Mouse (Mus musculus): ENCODE results near the gene Tbcb.
A peak's percentile ranks its signal among the peaks of the same experiment; 100 is the strongest.
"Not testable (repeated sequence)": the region's sequence is repeated elsewhere in the genome, so short reads cannot be mapped to it uniquely, and the experiment has no call there.

The Tbcb gene

DNA sequence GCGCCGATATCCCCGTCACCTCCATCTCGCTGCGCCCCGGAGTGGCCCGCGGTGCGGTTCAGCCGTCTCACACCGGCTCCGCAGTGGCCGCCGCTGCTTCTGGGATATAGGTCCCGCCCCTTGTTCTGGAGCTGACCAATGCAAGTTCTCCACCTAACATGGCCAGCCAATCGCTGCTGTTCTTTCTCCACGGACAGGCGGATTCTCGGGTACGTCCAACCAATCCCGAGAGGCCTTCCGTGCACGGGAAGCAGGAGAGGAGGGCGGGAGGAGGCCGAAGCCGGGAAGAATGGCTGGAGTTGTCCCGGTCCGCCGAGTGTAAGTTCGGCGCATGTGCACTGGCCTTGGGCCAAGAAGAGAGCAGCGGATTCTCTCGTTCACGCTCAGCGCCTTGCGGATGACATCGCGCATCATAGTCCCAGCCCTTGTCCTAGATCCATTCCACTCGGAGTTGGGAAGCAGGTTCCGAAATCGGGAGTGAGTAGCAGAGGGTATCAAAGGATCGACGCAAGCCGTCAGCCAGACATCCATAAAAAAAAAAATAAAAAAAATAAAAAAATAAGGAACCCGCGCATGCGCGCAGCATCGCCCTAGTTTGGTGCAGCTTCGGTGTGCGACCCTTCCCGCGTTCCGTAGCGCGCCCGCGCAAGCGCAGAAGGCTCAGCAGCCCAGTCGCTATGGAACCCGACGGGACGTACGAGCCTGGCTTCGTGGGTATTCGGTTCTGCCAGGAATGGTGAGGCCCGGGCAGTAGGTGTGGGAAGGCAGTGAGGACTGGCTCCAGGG, at the start of gene Tbcb, which contains the start of gene Polr2i:
TSS of gene Tbcb (minus strand) at position 604 of the 786 bp plus-strand sequence.
TSS of gene Polr2i (plus strand) at position 280 of the 786 bp plus-strand sequence.
- peak; percentile 95 to 96 for DNase-seq (ENCODE audit: low spot score in 2 of 2)

GRCm38 (mm10) chr7:30281522-30281921, 49.5 kb upstream of the Tbcb start:
- no peak for DNase-seq (ENCODE audit: low spot score in 2 of 2)

GRCm38 (mm10) chr7:30280670-30281138, 48.6 kb upstream of the Tbcb start:
- peak; percentile 75 to 83 for DNase-seq (ENCODE audit: low spot score in 2 of 2)

GRCm38 (mm10) chr7:30279951-30280669, 48.0 kb upstream of the Tbcb start, which contains the start of the genes Thap8 and Wdr62:
Thap8 (plus strand) TSS chr7:30280094.
Wdr62 (minus strand) TSS chr7:30280419.
- peak; percentile 90 to 93 for DNase-seq (ENCODE audit: low spot score in 2 of 2)

GRCm38 (mm10) chr7:30279536-30279935, 47.5 kb upstream of the Tbcb start:
- no peak for DNase-seq (ENCODE audit: low spot score in 2 of 2)

DNA sequence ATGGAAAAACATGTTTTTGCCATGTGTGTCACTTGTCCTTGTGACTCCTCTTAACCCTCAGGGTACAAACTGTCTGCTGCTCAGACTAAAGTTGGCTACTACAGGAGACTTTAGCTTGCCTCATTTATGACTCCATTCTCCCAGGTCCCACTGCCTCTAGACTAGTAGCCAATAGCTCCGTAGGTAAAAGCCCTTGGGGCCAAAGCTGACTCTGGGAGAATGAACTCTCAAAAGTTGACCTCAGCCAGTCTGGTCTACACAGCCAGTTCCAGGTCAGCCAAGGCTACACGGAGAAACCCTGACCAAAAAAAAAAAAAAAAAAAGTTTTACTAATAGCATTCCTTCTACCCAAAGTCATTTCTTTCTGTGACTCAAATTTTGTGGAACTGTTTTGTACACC, 46.8 kb upstream of the Tbcb start:
- DNase-seq (ENCODE audit: low spot score in 2 of 2) = no peak

GRCm38 (mm10) chr7:30274383-30274782, 42.3 kb upstream of the Tbcb start:
- DNase-seq (ENCODE audit: low spot score in 2 of 2) = no peak

- no peak for DNase-seq (ENCODE audit: low spot score in 2 of 2)
Measured at GRCm38 (mm10) chr7:30269641-30270040, 37.6 kb upstream of the Tbcb start.

DNA sequence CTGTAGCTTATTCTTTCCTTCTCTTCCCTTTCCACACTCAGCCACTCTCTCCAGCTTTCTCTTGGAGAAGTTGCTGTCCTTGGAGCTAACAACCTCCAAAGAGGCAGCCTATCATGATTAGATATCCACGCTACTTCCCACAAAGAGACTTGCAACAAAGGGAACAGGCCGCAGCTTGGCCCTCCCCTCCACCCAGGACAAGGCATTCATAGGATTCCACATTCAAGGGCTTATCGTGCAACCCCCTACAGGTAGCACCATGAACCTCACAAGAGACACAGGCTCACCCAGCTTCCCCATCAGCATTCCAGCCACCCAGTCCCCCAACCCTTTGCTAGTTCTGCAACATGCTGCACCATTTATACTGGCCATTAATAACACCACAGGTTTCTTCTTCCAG, 34.7 kb upstream of the Tbcb start:
- no peak for DNase-seq (ENCODE audit: low spot score in 2 of 2)

DNA sequence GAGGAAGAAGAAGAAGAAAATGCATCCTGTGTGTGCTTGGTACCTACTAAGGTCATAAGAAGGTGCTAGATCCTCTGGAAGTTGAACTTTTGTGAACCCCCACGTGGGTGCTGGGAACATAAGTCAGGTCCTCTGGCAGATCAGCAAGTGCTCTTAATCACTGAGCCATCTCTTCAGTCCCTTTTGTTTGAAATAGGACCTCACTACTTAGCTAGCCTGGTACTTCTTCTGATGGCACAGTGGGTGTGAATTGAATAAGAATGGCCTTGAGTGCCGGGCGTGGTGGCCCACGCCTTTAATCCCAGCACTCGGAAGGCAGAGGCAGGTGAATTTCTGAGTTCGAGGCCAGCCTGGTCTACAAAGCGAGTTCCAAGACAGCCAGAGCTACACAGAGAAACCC, 33.9 kb upstream of the Tbcb start:
- no peak for DNase-seq (ENCODE audit: low spot score in 2 of 2)

GRCm38 (mm10) chr7:30265531-30265930, 33.5 kb upstream of the Tbcb start:
- DNase-seq (ENCODE audit: low spot score in 2 of 2) = no peak

GRCm38 (mm10) chr7:30265041-30265440, 33.0 kb upstream of the Tbcb start:
- DNase-seq (ENCODE audit: low spot score in 2 of 2) = no peak

DNA sequence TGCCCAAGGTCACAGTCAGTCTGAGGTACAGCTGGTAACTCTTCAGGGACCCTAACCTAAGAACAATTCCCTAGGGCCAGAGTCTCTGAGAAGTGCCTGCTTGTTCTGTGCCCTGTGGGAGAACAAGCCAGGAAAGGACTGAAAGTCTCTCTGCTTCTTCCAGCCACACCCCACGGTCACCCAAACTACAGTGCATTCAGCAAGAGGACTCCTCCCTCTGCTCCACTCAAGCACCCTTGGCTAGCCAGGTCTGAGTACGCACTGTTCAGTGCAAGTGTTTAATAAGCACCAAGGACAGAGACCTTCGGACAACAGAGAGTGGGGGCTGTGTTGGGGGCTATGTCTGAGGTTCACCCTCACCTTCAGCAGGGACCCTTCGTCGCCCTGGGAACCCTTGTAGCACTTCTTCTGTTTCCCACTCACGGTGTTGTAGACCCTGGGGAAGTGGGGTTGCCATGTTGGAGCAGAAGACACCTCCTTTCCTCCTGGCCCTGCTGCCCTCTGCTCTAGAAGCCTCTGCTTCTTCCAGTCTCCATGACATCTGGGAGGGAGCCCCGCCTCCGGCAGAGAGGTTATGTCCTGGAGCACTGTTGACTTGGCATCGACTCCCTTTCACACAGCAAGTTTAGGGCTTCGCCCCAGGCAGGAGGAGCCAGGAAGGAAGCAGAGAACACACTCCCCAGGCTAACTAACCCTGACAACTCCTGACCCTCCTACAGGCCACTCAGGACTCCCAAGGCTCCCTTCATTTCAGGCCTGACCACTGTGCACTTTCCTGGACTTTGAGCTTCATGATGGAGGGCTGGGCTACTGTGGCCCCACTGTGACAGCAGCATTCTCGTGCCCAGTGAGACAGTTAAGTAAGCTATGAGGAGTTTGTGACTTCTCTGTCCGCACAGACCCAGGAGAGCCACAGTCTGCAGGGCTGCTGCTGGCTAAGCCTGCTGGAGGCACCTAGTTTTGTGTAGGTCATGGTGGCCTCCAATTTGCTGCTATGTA, 20.2 kb upstream of the Tbcb start:
- peak; percentile 5 to 11 for DNase-seq (ENCODE audit: low spot score in 2 of 2)

GRCm38 (mm10) chr7:30237374-30237773, 5.3 kb upstream of the Tbcb start:
- not testable (repeated sequence) for DNase-seq (ENCODE audit: low spot score in 2 of 2)

DNA sequence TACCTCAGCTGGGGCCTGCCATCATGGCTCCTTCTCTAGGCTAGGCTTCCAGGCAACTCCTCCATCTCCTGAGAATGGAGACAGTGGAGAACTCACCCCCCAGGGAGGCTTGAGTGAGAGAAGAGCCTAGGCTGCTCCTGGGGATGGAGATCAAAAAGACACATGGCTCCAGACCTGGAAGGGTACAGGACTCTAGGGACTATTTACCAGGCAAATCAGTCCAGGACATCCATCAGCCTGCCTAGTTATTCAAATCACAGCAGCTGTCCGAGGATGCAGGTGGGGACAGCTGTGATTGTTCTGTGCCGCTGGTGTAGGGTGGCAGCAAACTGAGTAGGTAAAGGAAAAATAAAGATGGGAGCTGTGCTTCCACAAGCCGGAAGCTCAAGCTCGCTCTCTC, 3.6 kb upstream of the Tbcb start, which contains the start of gene Ovol3:
TSS of gene Ovol3 (minus strand) at position 101 of the 400 bp plus-strand sequence.
- DNase-seq (ENCODE audit: low spot score in 2 of 2) = no peak

DNA sequence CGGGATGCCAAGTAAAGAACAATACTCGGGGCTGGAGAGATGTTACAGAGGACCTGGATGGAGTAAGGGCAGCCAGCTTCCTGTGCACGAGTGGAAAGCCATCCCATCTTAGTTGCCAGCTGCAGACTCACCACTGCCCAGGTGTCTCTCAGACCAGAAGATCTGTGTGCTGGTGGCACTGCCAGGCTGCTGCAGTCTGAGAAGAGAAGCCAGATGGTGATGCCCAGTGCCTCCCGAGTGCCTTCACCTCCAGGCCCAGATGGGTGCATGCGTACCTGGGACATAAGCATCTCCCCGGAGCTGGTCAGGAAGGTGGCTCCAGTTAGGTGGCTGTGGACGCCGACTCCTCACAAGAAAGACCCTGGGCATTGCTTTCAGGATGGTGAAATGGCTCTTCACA, 3.0 kb upstream of the Tbcb start:
- no peak for DNase-seq (ENCODE audit: low spot score in 2 of 2)

- no peak for DNase-seq (ENCODE audit: low spot score in 2 of 2)
Measured at GRCm38 (mm10) chr7:30234276-30234858, 2.3 kb upstream of the Tbcb start.

- DNase-seq (ENCODE audit: low spot score in 2 of 2) = no peak
Measured at GRCm38 (mm10) chr7:30233387-30233786, 1.3 kb upstream of the Tbcb start.

GRCm38 (mm10) chr7:30232631-30233148, 618 bp upstream of the Tbcb start:
- peak; percentile 36 to 55 for DNase-seq (ENCODE audit: low spot score in 2 of 2)

GRCm38 (mm10) chr7:30231328-30231668, 774 bp downstream of the Tbcb start:
- no peak for DNase-seq (ENCODE audit: low spot score in 2 of 2)

DNA sequence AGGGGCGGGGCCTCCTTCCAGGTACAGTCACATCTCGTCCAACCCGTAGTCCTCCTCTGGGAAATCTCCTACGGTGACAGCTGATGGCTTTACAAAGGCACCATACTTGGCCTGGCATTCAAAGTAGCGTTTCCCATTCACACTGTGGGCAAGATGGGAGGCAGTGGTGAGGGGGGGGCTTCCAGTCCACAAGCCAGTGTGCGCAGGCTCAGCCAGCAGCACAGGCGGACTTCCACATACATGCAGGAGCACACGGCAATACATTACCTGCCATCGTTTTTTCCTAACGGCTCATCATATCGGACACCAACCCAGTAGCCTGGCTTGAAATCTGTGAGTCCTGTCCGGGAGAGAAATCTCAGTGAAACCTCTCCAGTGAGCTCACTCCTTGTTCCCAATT, 7.9 kb downstream of the Tbcb start:
- no peak for DNase-seq (ENCODE audit: low spot score in 2 of 2)
